Comparison of ENCODE assay signal across 19 mouse cellular contexts in the genomic region with DNA sequence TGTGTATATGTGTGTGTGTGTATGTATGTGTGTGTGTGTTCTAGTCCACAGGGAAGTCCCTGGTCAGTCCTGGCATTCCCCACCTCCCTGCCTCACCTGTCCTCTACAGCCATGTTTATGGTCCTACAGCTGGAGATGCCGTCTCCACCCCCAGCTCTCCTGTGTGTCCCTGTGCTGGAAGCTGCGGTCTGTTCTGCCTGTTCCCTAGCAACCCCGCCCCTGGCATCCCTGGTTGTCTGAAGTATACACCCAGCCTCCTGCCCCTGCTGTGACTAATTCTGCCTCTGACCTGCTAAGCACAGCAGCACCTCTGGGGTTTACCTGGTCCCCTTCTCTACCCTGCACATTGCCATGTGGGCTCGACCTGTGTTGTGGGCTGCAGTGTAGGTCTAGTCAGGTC.
DNase-seq lines count a peak whose midpoint lies in the region; ATAC-seq lines count a peak whose summit lies in the region.
"Had no signal": no experiment of that assay in that cellular context is flagged by ENCODE, and none has a peak within 500 bp of the region (broad histone marks: within the 10 kb centered on the region; RNA-seq: fewer than 3 reads in every experiment).

No protein-coding gene starts in this region.

- 44% methylated on average over 4 of the region's 4 CpGs for WGBS in hindbrain, embryonic 14.5 days
- 40% methylated on average over 4 of the region's 4 CpGs for WGBS in hindbrain, embryonic 12.5 days
- 41% methylated on average over 4 of the region's 4 CpGs for WGBS in midbrain, embryonic 11.5 days
- whole genome bisulfite sequencing in midbrain, embryonic 14.5 days, result 26% methylated on average over 4 of the region's 4 CpGs
- WGBS in midbrain, embryonic 16.5 days, result 28% methylated on average over 4 of the region's 4 CpGs

- no peaks in the 10 kb centered on the region for H3K36me3 ChIP-seq in hindbrain, embryonic 14.5 days (replicated peaks; ENCODE audit: control insufficient read depth, insufficient read depth)
- H3K36me3 ChIP-seq in hindbrain, embryonic 12.5 days, result no peaks in the 10 kb centered on the region
- H3K36me3 ChIP-seq in midbrain, embryonic 11.5 days (ENCODE audit: control insufficient read depth, insufficient read depth, low read length), result no peaks in the 10 kb centered on the region
- H3K36me3 ChIP-seq in midbrain, embryonic 14.5 days (ENCODE audit: control insufficient read depth, insufficient read depth, low read length), result no peaks in the 10 kb centered on the region
- no peaks in the 10 kb centered on the region for H3K36me3 ChIP-seq in midbrain, embryonic 16.5 days (ENCODE audit: control insufficient read depth, insufficient read depth, low read length)
- H3K36me3 ChIP-seq: embryonic facial prominence, embryonic 12.5 days; heart, embryonic 12.5 days; limb, embryonic 15.5 days; liver, embryonic 15.5 days had no signal

- no peak overlapping the region for H3K9ac ChIP-seq in hindbrain, embryonic 14.5 days
- no peak overlapping the region for H3K9ac ChIP-seq in hindbrain, embryonic 12.5 days
- no peak overlapping the region for H3K9ac ChIP-seq in midbrain, embryonic 11.5 days (ENCODE audit: low read length)
- no peak overlapping the region for H3K9ac ChIP-seq in midbrain, embryonic 14.5 days (replicated peaks; ENCODE audit: low read length)
- H3K9ac ChIP-seq in midbrain, embryonic 16.5 days (ENCODE audit: low read depth, low read length), result no peak overlapping the region; the same call in 1 of the 2 replicates
- H3K9ac ChIP-seq: embryonic facial prominence, embryonic 12.5 days; heart, embryonic 12.5 days; limb, embryonic 15.5 days; liver, embryonic 15.5 days had no signal

- H3K4me1 ChIP-seq in hindbrain, embryonic 14.5 days (replicated peaks; ENCODE audit: control insufficient read depth, insufficient read depth, low read length), result peaks cover 42% of the 10 kb centered on the region
- H3K4me1 ChIP-seq in hindbrain, embryonic 12.5 days, result peaks cover 68% of the 10 kb centered on the region
- peaks cover 45% of the 10 kb centered on the region for H3K4me1 ChIP-seq in midbrain, embryonic 11.5 days (ENCODE audit: control insufficient read depth, insufficient read depth, low read length)
- H3K4me1 ChIP-seq in midbrain, embryonic 14.5 days (ENCODE audit: control insufficient read depth, insufficient read depth, low read length), result peaks cover 64% of the 10 kb centered on the region
- H3K4me1 ChIP-seq in midbrain, embryonic 16.5 days (ENCODE audit: control insufficient read depth, insufficient read depth, low read length), result peaks cover 37% of the 10 kb centered on the region
- H3K4me1 ChIP-seq: embryonic facial prominence, embryonic 12.5 days; limb, embryonic 15.5 days; liver, embryonic 15.5 days had no signal

- H3K4me3 ChIP-seq in hindbrain, embryonic 14.5 days (replicated peaks; ENCODE audit: low read length), result no peak overlapping the region
- H3K4me3 ChIP-seq in hindbrain, embryonic 12.5 days, result no peak overlapping the region
- no peak overlapping the region for H3K4me3 ChIP-seq in midbrain, embryonic 11.5 days (ENCODE audit: low read depth, low read length)
- H3K4me3 ChIP-seq in midbrain, embryonic 14.5 days (replicated peaks; ENCODE audit: low read depth, low read length), result no peak overlapping the region
- no peak overlapping the region for H3K4me3 ChIP-seq in midbrain, embryonic 16.5 days (ENCODE audit: low read depth, low read length)
- H3K4me3 ChIP-seq: embryonic facial prominence, embryonic 12.5 days; heart, embryonic 12.5 days; limb, embryonic 15.5 days; liver, embryonic 15.5 days had no signal

- H3K27ac ChIP-seq in hindbrain, embryonic 14.5 days, result no peak overlapping the region
- no peak overlapping the region for H3K27ac ChIP-seq in hindbrain, embryonic 12.5 days
- no peak overlapping the region for H3K27ac ChIP-seq in midbrain, embryonic 11.5 days (ENCODE audit: low read depth, low read length)
- no peak overlapping the region for H3K27ac ChIP-seq in midbrain, embryonic 14.5 days (replicated peaks; ENCODE audit: low read depth, low read length)
- peak overlapping the region; percentile 24; the same call in 1 of the 2 replicates for H3K27ac ChIP-seq in midbrain, embryonic 16.5 days (ENCODE audit: low read length)
- H3K27ac ChIP-seq: embryonic facial prominence, embryonic 12.5 days; limb, embryonic 15.5 days; liver, embryonic 15.5 days; stomach, postnatal 0 days had no signal

- no peak overlapping the region for H3K4me2 ChIP-seq in hindbrain, embryonic 14.5 days (replicated peaks)
- H3K4me2 ChIP-seq in hindbrain, embryonic 12.5 days (replicated peaks), result no peak overlapping the region
- no peak overlapping the region for H3K4me2 ChIP-seq in midbrain, embryonic 11.5 days
- H3K4me2 ChIP-seq in midbrain, embryonic 14.5 days (ENCODE audit: low read length), result no peak overlapping the region
- H3K4me2 ChIP-seq in midbrain, embryonic 16.5 days (ENCODE audit: low read length), result no peak overlapping the region
- H3K4me2 ChIP-seq: embryonic facial prominence, embryonic 12.5 days; heart, embryonic 12.5 days; limb, embryonic 15.5 days; liver, embryonic 15.5 days had no signal

- no peaks in the 10 kb centered on the region for H3K9me3 ChIP-seq in hindbrain, embryonic 14.5 days (ENCODE audit: control insufficient read depth, low read length)
- H3K9me3 ChIP-seq in hindbrain, embryonic 12.5 days (replicated peaks), result no peaks in the 10 kb centered on the region
- no peaks in the 10 kb centered on the region for H3K9me3 ChIP-seq in midbrain, embryonic 11.5 days (ENCODE audit: control insufficient read depth, low read length)
- no peaks in the 10 kb centered on the region for H3K9me3 ChIP-seq in midbrain, embryonic 14.5 days (ENCODE audit: control insufficient read depth, low read length)
- no peaks in the 10 kb centered on the region for H3K9me3 ChIP-seq in midbrain, embryonic 16.5 days (replicated peaks; ENCODE audit: control insufficient read depth, low read length, poor library complexity, severe bottlenecking)
- H3K9me3 ChIP-seq: embryonic facial prominence, embryonic 12.5 days; heart, embryonic 12.5 days; limb, embryonic 15.5 days; liver, embryonic 15.5 days had no signal

- peak; percentile 5; the same call in 1 of the 2 replicates for ATAC-seq in hindbrain, embryonic 14.5 days (ENCODE audit: low FRiP score)
- no peak for ATAC-seq in hindbrain, embryonic 12.5 days (ENCODE audit: low FRiP score)
- no peak for ATAC-seq in midbrain, embryonic 11.5 days (ENCODE audit: low FRiP score)
- no peak for ATAC-seq in midbrain, embryonic 14.5 days (ENCODE audit: low FRiP score, low TSS enrichment)
- ATAC-seq in midbrain, embryonic 16.5 days, result no peak
- ATAC-seq: lung, postnatal 0 days had no signal

- no peak for DNase-seq in hindbrain, embryonic 14.5 days (ENCODE audit: low spot score)
- DNase-seq in midbrain, embryonic 11.5 days (ENCODE audit: low spot score, missing footprints), result peak; percentile 76
- no peak for DNase-seq in midbrain, embryonic 14.5 days
- DNase-seq in telencephalon, adult 2 months (ENCODE audit: low read depth, low spot score), result peak; percentile 46
- no peak for DNase-seq in urinary bladder, adult 2 months (ENCODE audit: low spot score)
- DNase-seq: cerebellum, adult 9-10 months; gastrocnemius, postnatal 10 days; heart, adult 11 months; heart, postnatal 14 days; kidney, adult 18-20 months; kidney, postnatal 10 days had no signal

- no peaks in the 10 kb centered on the region for H3K27me3 ChIP-seq in hindbrain, embryonic 14.5 days (ENCODE audit: control insufficient read depth, insufficient read depth, low read length)
- no peaks in the 10 kb centered on the region for H3K27me3 ChIP-seq in hindbrain, embryonic 12.5 days
- H3K27me3 ChIP-seq in midbrain, embryonic 11.5 days (ENCODE audit: control insufficient read depth, insufficient read depth, low read length), result no peaks in the 10 kb centered on the region
- no peaks in the 10 kb centered on the region for H3K27me3 ChIP-seq in midbrain, embryonic 14.5 days (ENCODE audit: control insufficient read depth, insufficient read depth, low read length)
- H3K27me3 ChIP-seq in midbrain, embryonic 16.5 days (ENCODE audit: control insufficient read depth, insufficient read depth, low read depth, low read length), result no peaks in the 10 kb centered on the region
- H3K27me3 ChIP-seq: embryonic facial prominence, embryonic 12.5 days; limb, embryonic 15.5 days had no signal

Comparison
In these comparisons a context has a peak if more than half of its experiments do, and no peak if none do; other contexts are left out.
1. DNase-seq: peak in midbrain, embryonic 11.5 days (single experiment) and telencephalon, adult 2 months (single experiment); none in hindbrain, embryonic 14.5 days (single experiment), midbrain, embryonic 14.5 days (single experiment) and urinary bladder, adult 2 months (single experiment).